Mouse (Mus musculus): ENCODE measurements around the gene 1700012B07Rik.

- TF ChIP-seq CTCF (IDR thresholded peaks at IDR 0.05; ENCODE audit: extremely low read depth, insufficient read length, insufficient replicate concordance, low read depth, low read length), result no peak
- TF ChIP-seq POLR2A (IDR thresholded peaks at IDR 0.05; ENCODE audit: low read depth, low read length), result no peak
These were observed 31.6 kb upstream of the 1700012B07Rik start for GRCm38 (mm10) chr11:109859441-109859840.
